Mouse (Mus musculus): ENCODE data around the gene Hbs1l.

The Hbs1l gene

GRCm38 (mm10) chr10:21410711-21411110 lies 114.9 kb downstream of the Hbs1l start:
- DNase-seq: no peak

- no peak for DNase-seq
Measured at GRCm38 (mm10) chr10:21411621-21412205, 115.9 kb downstream of the Hbs1l start.

DNA sequence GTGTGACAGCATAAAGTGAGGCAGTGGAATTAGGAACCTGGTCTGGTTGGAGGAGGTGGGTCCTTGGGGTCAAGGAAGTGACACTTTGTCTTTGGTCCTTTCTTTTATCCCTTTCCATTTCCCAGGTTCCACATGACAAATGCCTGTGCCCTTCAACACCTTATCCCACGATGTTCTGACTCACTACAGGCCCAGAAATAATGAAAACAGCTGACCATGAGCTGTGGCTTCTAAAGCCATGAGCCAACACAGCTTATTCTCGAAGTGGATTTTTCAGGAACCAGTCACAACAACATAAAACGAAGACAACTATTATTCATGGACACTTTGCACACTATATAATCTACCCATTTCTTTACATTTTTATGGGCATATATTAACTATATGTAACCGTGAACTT lies 119.3 kb downstream of the Hbs1l start:
- no peak for DNase-seq

DNA sequence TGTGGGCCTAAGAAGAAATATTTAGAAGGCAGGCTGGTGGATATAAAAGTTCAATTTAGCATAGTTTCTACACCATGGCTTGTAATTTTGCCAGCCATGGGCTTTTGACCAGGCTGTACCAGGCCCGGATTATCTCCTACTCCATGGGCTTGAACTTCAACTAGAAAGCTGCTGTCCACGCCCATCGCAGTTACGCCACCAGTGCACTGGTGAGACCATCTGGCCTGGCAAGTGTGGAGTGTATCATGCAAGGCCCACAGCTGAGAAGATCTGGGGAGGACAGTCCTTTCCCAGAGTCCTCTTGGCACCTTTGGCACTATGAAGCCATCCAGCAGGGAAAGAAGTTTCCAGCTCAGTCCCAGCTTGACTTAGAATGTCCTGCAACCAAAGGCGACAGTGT lies 120.4 kb downstream of the Hbs1l start:
- DNase-seq: no peak
